Mouse (Mus musculus) MEL (cell line): Measurements from ENCODE around the gene Ly6g5b. TPM values are rescaled to one million over a fixed set of nuclear protein-coding genes. Genes with fewer than 3 reads are reported as not detected.

Source experiments
- DNase-seq: peaks from one replicate; pipeline ENCODE4 v3.0.0; 2011; ENCODE audit warnings: low read depth, low spot score
- H3K27ac ChIP-seq: 2 replicates; pipeline ENCODE4 v1.5.1; 2012; ENCODE audit warnings: low read depth, mild to moderate bottlenecking, control low read depth, low read length, moderate library complexity; ENCODE audit not compliant: control insufficient read depth
- H3K27me3 ChIP-seq, 2 experiments: fragments of 150-350 bp in 1 of 2; sonication (generic) in 1 of 2; 2 replicates each; pipeline ENCODE4 v1.6.1; 2012; ENCODE audit warnings: low read length in 2 of 2, mild to moderate bottlenecking in 2 of 2, improper control_type of control experiment in 1 of 2, moderate library complexity in 1 of 2; ENCODE audit not compliant: insufficient read depth in 2 of 2, control insufficient read depth in 1 of 2
- H3K36me3 ChIP-seq, 2 experiments: 2 replicates each; pipeline ENCODE4 v1.6.1; 2012 to 2014; ENCODE audit warnings: low read length in 2 of 2, improper control_type of control experiment in 1 of 2, inconsistent platforms in 1 of 2, mild to moderate bottlenecking in 1 of 2; ENCODE audit not compliant: insufficient read depth in 2 of 2, control insufficient read depth in 1 of 2
- H3K4me1 ChIP-seq, 2 experiments: fragments of 150-350 bp in 1 of 2; sonication (generic) in 1 of 2; 2 replicates each; pipeline ENCODE4 v1.6.1; 2012; ENCODE audit warnings: low read length in 2 of 2, improper control_type of control experiment in 1 of 2, mild to moderate bottlenecking in 1 of 2; ENCODE audit not compliant: insufficient read depth in 2 of 2, control insufficient read depth in 1 of 2
- H3K4me3 ChIP-seq, 2 experiments: fragments of 150-350 bp in 1 of 2; sonication (generic) in 1 of 2; 2 replicates each; pipeline ENCODE4 v1.5.1; 2012; ENCODE audit warnings: low read depth in 2 of 2, low read length in 2 of 2, mild to moderate bottlenecking in 2 of 2, moderate library complexity in 2 of 2, control low read depth in 1 of 2, improper control_type of control experiment in 1 of 2; ENCODE audit not compliant: control insufficient read depth in 1 of 2, insufficient read depth in 1 of 2
- H3K79me2 ChIP-seq: 2 replicates; pipeline ENCODE4 v1.6.1; 2012; ENCODE audit warnings: mild to moderate bottlenecking, low read length, moderate library complexity; ENCODE audit not compliant: control insufficient read depth, poor library complexity, insufficient read depth
- H3K9ac ChIP-seq: 2 replicates; pipeline ENCODE4 v1.6.1; 2012; ENCODE audit warnings: low read depth, mild to moderate bottlenecking, control low read depth, low read length, moderate library complexity; ENCODE audit not compliant: control insufficient read depth, poor library complexity, severe bottlenecking
- H3K9me3 ChIP-seq: fragments of 150-350 bp; sonication (generic); replicated peaks from 2 replicates; pipeline ENCODE4 v1.6.1; 2012; ENCODE audit warnings: mild to moderate bottlenecking, low read length, improper control_type of control experiment, moderate library complexity; ENCODE audit not compliant: insufficient read depth
- BHLHE40 ChIP-seq: IDR thresholded peaks from 2 replicates; pipeline ENCODE4 v1.6.1; 2012; ENCODE audit warnings: low read depth, mild to moderate bottlenecking, inconsistent platforms, low read length, improper control_type of control experiment, borderline replicate concordance
- CHD1 ChIP-seq: IDR thresholded peaks from 2 replicates; pipeline ENCODE4 v1.6.1; 2012; ENCODE audit warnings: low read depth, mild to moderate bottlenecking, inconsistent platforms, low read length, improper control_type of control experiment
- CTCF ChIP-seq, 3 experiments: IDR thresholded peaks in 2 of 3; conservative IDR thresholded peaks in 1 of 3; 2 replicates each; pipeline ENCODE4 v1.5.1; 2011 to 2012; ENCODE audit warnings: low read length in 3 of 3, low read depth in 2 of 3, mild to moderate bottlenecking in 2 of 3, improper control_type of control experiment in 1 of 3, inconsistent platforms in 1 of 3, mixed read lengths in 1 of 3, moderate library complexity in 1 of 3; ENCODE audit not compliant: control insufficient read depth in 1 of 3, insufficient read depth in 1 of 3, poor library complexity in 1 of 3, severe bottlenecking in 1 of 3
- ELF1 ChIP-seq: IDR thresholded peaks from 2 replicates; pipeline ENCODE4 v1.6.1; 2014; ENCODE audit warnings: low read depth, mild to moderate bottlenecking, inconsistent platforms, low read length, improper control_type of control experiment, moderate library complexity
- EP300 ChIP-seq, 2 experiments: IDR thresholded peaks; 2 replicates each; pipeline ENCODE4 v1.6.1; 2011; ENCODE audit warnings: improper control_type of control experiment in 2 of 2, low read length in 2 of 2, low read depth in 1 of 2, mild to moderate bottlenecking in 1 of 2
- GABPA ChIP-seq: IDR thresholded peaks from 2 replicates; pipeline ENCODE4 v1.6.1; 2012; ENCODE audit warnings: low read depth, mild to moderate bottlenecking, inconsistent platforms, low read length, improper control_type of control experiment, moderate library complexity
- GATA1 ChIP-seq: IDR thresholded peaks from 2 replicates; pipeline ENCODE4 v1.6.1; 2011; ENCODE audit warnings: low read depth, low read length, improper control_type of control experiment
- JUND ChIP-seq: IDR thresholded peaks from 2 replicates; pipeline ENCODE4 v1.6.1; 2011; ENCODE audit warnings: low read depth, mild to moderate bottlenecking, improper control_type of control experiment, low read length
- KAT2A ChIP-seq: conservative IDR thresholded peaks from 2 replicates; pipeline ENCODE4 v1.6.1; 2012; ENCODE audit warnings: low read depth, low read length, improper control_type of control experiment, inconsistent platforms
- MAFK ChIP-seq: IDR thresholded peaks from 2 replicates; pipeline ENCODE4 v1.6.1; 2011; ENCODE audit warnings: low read depth, mild to moderate bottlenecking, low read length, improper control_type of control experiment, borderline replicate concordance
- MAZ ChIP-seq: IDR thresholded peaks from 2 replicates; pipeline ENCODE4 v1.6.1; 2012; ENCODE audit warnings: low read depth, mild to moderate bottlenecking, inconsistent platforms, low read length, improper control_type of control experiment
- MEF2A ChIP-seq: IDR thresholded peaks from 2 replicates; pipeline ENCODE4 v1.6.1; 2014; ENCODE audit warnings: low read depth, mild to moderate bottlenecking, inconsistent platforms, low read length, improper control_type of control experiment; ENCODE audit not compliant: poor library complexity, insufficient replicate concordance, severe bottlenecking; ENCODE audit errors: extremely low read depth
- MXI1 ChIP-seq: IDR thresholded peaks from 2 replicates; pipeline ENCODE4 v1.6.1; 2011; ENCODE audit warnings: mild to moderate bottlenecking, low read depth, low read length, improper control_type of control experiment
- MYB ChIP-seq: IDR thresholded peaks from 2 replicates; pipeline ENCODE4 v1.6.1; 2011; ENCODE audit warnings: mild to moderate bottlenecking, low read depth, low read length, improper control_type of control experiment
- MYC ChIP-seq: IDR thresholded peaks from 2 replicates; pipeline ENCODE4 v1.6.1; 2011; ENCODE audit warnings: low read depth, mild to moderate bottlenecking, low read length, improper control_type of control experiment, moderate library complexity
- NELFE ChIP-seq: IDR thresholded peaks from 2 replicates; pipeline ENCODE4 v1.6.1; 2011; ENCODE audit warnings: low read depth, low read length, improper control_type of control experiment
- NRF1 ChIP-seq: IDR thresholded peaks from 2 replicates; pipeline ENCODE4 v1.6.1; 2014; ENCODE audit warnings: low read depth, mild to moderate bottlenecking, inconsistent platforms, low read length, improper control_type of control experiment, moderate library complexity; ENCODE audit not compliant: poor library complexity, insufficient read depth, severe bottlenecking
- POLR2A ChIP-seq, 2 experiments: IDR thresholded peaks; 2 replicates each; pipeline ENCODE4 v1.6.1; 2011 to 2012; ENCODE audit warnings: low read length in 2 of 2, mild to moderate bottlenecking in 2 of 2, control low read depth in 1 of 2, improper control_type of control experiment in 1 of 2, low read depth in 1 of 2, moderate library complexity in 1 of 2; ENCODE audit not compliant: control insufficient read depth in 1 of 2, insufficient read depth in 1 of 2, poor library complexity in 1 of 2
- RAD21 ChIP-seq: IDR thresholded peaks from 2 replicates; pipeline ENCODE4 v1.6.1; 2011; ENCODE audit warnings: mild to moderate bottlenecking, low read depth, low read length, improper control_type of control experiment
- RCOR1 ChIP-seq: IDR thresholded peaks from 2 replicates; pipeline ENCODE4 v1.6.1; 2012; ENCODE audit warnings: low read depth, mild to moderate bottlenecking, inconsistent platforms, low read length, improper control_type of control experiment
- SIN3A ChIP-seq: IDR thresholded peaks from 2 replicates; pipeline ENCODE4 v1.6.1; 2012; ENCODE audit warnings: low read length, improper control_type of control experiment, inconsistent platforms
- SMC3 ChIP-seq: IDR thresholded peaks from 2 replicates; pipeline ENCODE4 v1.6.1; 2011; ENCODE audit warnings: low read depth, low read length, improper control_type of control experiment
- TCF12 ChIP-seq: IDR thresholded peaks from 2 replicates; pipeline ENCODE4 v1.6.1; 2014; ENCODE audit warnings: low read depth, mild to moderate bottlenecking, inconsistent platforms, low read length, improper control_type of control experiment, moderate library complexity
- USF1 ChIP-seq: IDR thresholded peaks from 2 replicates; pipeline ENCODE4 v1.6.1; 2014; ENCODE audit warnings: low read depth, mild to moderate bottlenecking, inconsistent platforms, low read length, improper control_type of control experiment, moderate library complexity
- ZC3H11A ChIP-seq: IDR thresholded peaks from 2 replicates; pipeline ENCODE4 v1.6.1; 2012; ENCODE audit warnings: low read depth, mild to moderate bottlenecking, inconsistent platforms, low read length, improper control_type of control experiment
- ZKSCAN1 ChIP-seq: IDR thresholded peaks from 2 replicates; pipeline ENCODE4 v1.6.1; 2012; ENCODE audit warnings: low read depth, mild to moderate bottlenecking, inconsistent platforms, low read length, improper control_type of control experiment, moderate library complexity
- ZMIZ1 ChIP-seq: IDR thresholded peaks from 2 replicates; pipeline ENCODE4 v1.6.1; 2012; ENCODE audit warnings: low read depth, mild to moderate bottlenecking, inconsistent platforms, low read length, improper control_type of control experiment, moderate library complexity
- polyA plus RNA-seq, 2 experiments: library from polyadenylated mRNA; stranded (reverse) in 1 of 2; unstranded in 1 of 2; fragments of >175 nt in 1 of 2; fragments of >200 nt in 1 of 2; gene quantifications; 2 replicates each; pipeline versions ENCODE4 v1.2.1 to v1.2.4; 2012; ENCODE audit warnings: low replicate concordance in 2 of 2, low read depth in 1 of 2; ENCODE audit not compliant: insufficient read length in 2 of 2, insufficient read depth in 1 of 2, missing spikeins in 1 of 2
- total RNA-seq: library from RNA; depleted of rRNA; stranded (reverse); fragments of 300-350 nt; gene quantifications from 2 replicates; pipeline ENCODE4 v1.2.3, GENCODE M21; 2012

Ly6g5b gene
- total and polyA plus RNA-seq, 3 experiments, result 0.65 to 1.4 TPM; not detected in 1

GRCm38 (mm10) chr17:35079778-35080177, 35.5 kb downstream of the Ly6g5b start (continued):
- TF ChIP-seq BHLHE40 (peak; percentile 92), RCOR1 (peak; percentile 86), SIN3A (peak; percentile 96), EP300 (IDR thresholded peaks at IDR 0.05; ENCODE audit: low read depth in 1 of 2, low read length in 2 of 2) (peak; percentile 96 to 97), SMC3 (no peak), KAT2A (no peak), NELFE (peak; percentile 55), ELF1 (peak; percentile 74), ZMIZ1 (no peak; the same call in 1 of the 2 replicates), ZKSCAN1 (no peak)

GRCm38 (mm10) chr17:35077786-35078233, 37.4 kb downstream of the Ly6g5b start, which contains the start of gene Ly6g6d:
Gene Ly6g6d (minus strand): TSS chr17:35078065.
- Histone ChIP-seq H3K79me2 (no peaks in the 10 kb centered on the region), H3K36me3 (peaks cover 0 to 24% of the 10 kb centered on the region in 2 experiments; a peak in 2 of 4 replicates), H3K27ac (peak within 1 kb of the TSS; percentile 95), H3K27me3 (no peaks in the 10 kb centered on the region)
- DNase-seq, result no peak
- TF ChIP-seq MYB, result no peak
- no peak for TF ChIP-seq CTCF (IDR thresholded peaks at IDR 0.05 in 2 of 3, conservative IDR thresholded peaks at IDR 0.05 in 1 of 3; ENCODE audit: control insufficient read depth in 1 of 3, insufficient read depth in 1 of 3, low read depth in 2 of 3, low read length in 3 of 3, poor library complexity in 1 of 3, severe bottlenecking in 1 of 3)
- no peak for TF ChIP-seq NRF1
- no peak for TF ChIP-seq ZKSCAN1
- TF ChIP-seq CHD1, result no peak
- TF ChIP-seq JUND, result no peak
- no peak for TF ChIP-seq MEF2A
- TF ChIP-seq MAZ, result no peak
- TF ChIP-seq TCF12, result no peak
- no peak for TF ChIP-seq GATA1
- no peak for TF ChIP-seq MXI1
- TF ChIP-seq GABPA, result no peak
- TF ChIP-seq POLR2A (IDR thresholded peaks at IDR 0.05; ENCODE audit: control insufficient read depth in 1 of 2, insufficient read depth in 1 of 2, low read depth in 1 of 2, low read length in 2 of 2, poor library complexity in 1 of 2), result no peak
- no peak for TF ChIP-seq BHLHE40
- no peak for TF ChIP-seq MYC
- TF ChIP-seq RCOR1, result no peak
- TF ChIP-seq MAFK, result no peak
- TF ChIP-seq USF1, result no peak
- no peak for TF ChIP-seq RAD21
- no peak for TF ChIP-seq ZC3H11A
- TF ChIP-seq, all 39 proteins: peak for 0
- Histone ChIP-seq H3K9me3 (no peaks in the 10 kb centered on the region), H3K9ac (peak within 1 kb of the TSS; percentile 50), H3K4me3 (no peak within 1 kb of the TSS), H3K4me1 (peaks cover 17 to 29% of the 10 kb centered on the region in 2 experiments)
